Mouse (Mus musculus): ENCODE results near the gene Vwa8. TPM values are rescaled to one million over a fixed set of nuclear protein-coding genes. Genes with fewer than 3 reads are reported as not detected.

Vwa8 gene
- polyA plus RNA-seq (2012; ENCODE audit: low replicate concordance), result 2.1 and 2.9 TPM in 2 replicates

DNA sequence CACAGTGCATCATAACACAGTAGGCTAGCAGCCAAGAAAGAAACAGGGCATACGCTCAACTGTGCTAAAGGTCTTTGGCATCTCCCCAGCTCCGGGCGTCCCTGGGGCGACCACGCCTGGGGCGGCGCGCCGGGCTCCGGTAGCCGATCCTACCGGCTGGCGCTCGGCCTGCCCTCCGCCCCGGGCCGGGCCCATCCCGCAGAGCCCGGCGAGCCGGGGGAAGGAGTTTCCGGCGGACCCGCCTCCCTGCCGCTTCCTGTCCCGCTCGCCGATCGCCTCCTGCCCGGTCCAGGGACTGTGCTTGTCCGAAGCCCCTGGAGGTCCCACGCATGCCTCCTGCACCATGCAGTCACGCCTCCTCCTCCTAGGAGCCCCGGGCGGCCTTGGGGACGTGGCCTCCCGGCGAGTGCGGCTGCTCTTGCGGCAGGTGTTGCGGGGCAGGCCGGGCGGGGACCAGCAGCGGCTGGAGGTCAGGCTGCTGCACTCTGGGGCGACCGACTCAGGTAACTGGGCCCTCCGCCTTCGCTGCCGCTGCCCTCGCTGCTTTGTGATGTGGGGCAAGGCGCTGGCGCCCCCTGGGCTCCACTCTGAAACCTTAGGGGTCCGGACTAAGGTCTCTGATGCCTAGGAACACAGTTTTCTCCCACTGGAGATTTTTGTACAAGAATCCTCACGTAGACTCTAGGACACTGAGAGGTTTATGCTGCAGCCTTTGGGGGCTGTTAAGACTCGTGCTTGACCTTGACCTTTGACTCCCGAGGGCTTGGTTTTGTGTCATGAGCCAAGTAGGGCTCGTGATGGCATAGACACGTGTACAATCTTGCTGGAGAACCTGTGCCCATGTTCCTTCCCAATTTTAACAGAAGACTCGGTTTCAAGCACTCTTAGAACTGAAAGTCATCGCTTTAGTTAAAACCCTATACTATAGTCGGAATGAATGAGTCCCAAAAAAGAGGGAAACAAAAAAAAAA is at the start of gene Vwa8:
TSS of gene Vwa8 (plus strand) at position 112 of the 971 bp plus-strand sequence.

Other genes starting within 250 kb of the Vwa8 start
- 0.03 and 0.07 TPM in 2 replicates for gene Dgkh, start 116.3 kb upstream of the Vwa8 start, polyA plus RNA-seq (2012; ENCODE audit: low replicate concordance)